Mouse (Mus musculus) embryonic facial prominence, embryonic 14.5 days (tissue): ENCODE data around the gene Klf14. TPM values are rescaled to one million over a fixed set of nuclear protein-coding genes. Genes with fewer than 3 reads are reported as not detected.
A peak's percentile ranks its signal among the peaks of the same experiment; 100 is the strongest.

Experiments
- ATAC-seq: fragments of 200-750 bp; cut with Nextera tagmentation; 2 replicates; pipeline ENCODE4 v1.8.0; 2017; ENCODE audit warnings: low read depth, moderate number of reproducible peaks, moderate TSS enrichment
- DNase-seq: peaks from one replicate; pipeline ENCODE4 v3.0.0-alpha.2; 2015; ENCODE audit warnings: low spot score
- H3K27ac ChIP-seq: fragments of 300-500 bp; sonication (generic); replicated peaks from 2 replicates; pipeline ENCODE4 v1.5.1; 2014; ENCODE audit warnings: low read depth, mild to moderate bottlenecking, low read length, moderate library complexity
- H3K27me3 ChIP-seq: fragments of 300-500 bp; sonication (generic); replicated peaks from 2 replicates; pipeline ENCODE4 v1.6.1; 2014; ENCODE audit warnings: low read length; ENCODE audit not compliant: control insufficient read depth, insufficient read depth
- H3K36me3 ChIP-seq: fragments of 300-500 bp; sonication (generic); 2 replicates; pipeline ENCODE4 v1.6.1; 2014; ENCODE audit warnings: low read length, mixed read lengths; ENCODE audit not compliant: control insufficient read depth, insufficient read depth
- H3K4me1 ChIP-seq: fragments of 300-500 bp; sonication (generic); 2 replicates; pipeline ENCODE4 v1.6.1; 2014; ENCODE audit warnings: antibody characterized with exemption, low read length; ENCODE audit not compliant: control insufficient read depth, insufficient read depth
- H3K4me2 ChIP-seq: fragments of 300-500 bp; sonication (generic); 2 replicates; pipeline ENCODE4 v1.6.1; 2014; ENCODE audit warnings: low read depth, mild to moderate bottlenecking, low read length, moderate library complexity, mixed read lengths
- H3K4me3 ChIP-seq: fragments of 300-500 bp; sonication (generic); 2 replicates; pipeline ENCODE4 v1.5.1; 2014; ENCODE audit warnings: low read depth, mild to moderate bottlenecking, low read length
- H3K9ac ChIP-seq: fragments of 300-500 bp; sonication (generic); 2 replicates; pipeline ENCODE4 v1.6.1; 2014; ENCODE audit warnings: low read depth, mild to moderate bottlenecking, low read length, moderate library complexity, mixed read lengths
- H3K9me3 ChIP-seq: fragments of 300-500 bp; sonication (generic); 2 replicates; pipeline ENCODE4 v1.6.1; 2016; ENCODE audit warnings: low read length; ENCODE audit not compliant: control insufficient read depth
- WGBS: fragments of 180-500 bp; shearing (Covaris S2); extraction: QIAGEN DNeasy Blood & Tissue Kit; methylation state at CpG from one replicate; pipeline ENCODE4 v1.1.7; 2014; 5-methylcytosine and 5-hydroxymethylcytosine counted together
- polyA plus RNA-seq: library from polyadenylated mRNA; unstranded; fragments of >200 nt; fragmentation: Nextera tagmentation; extraction: Ambion mirVana; gene quantifications from 2 replicates; pipeline ENCODE4 v1.2.1, GENCODE M21; 2014

Klf14 gene
- 15.0 and 18.6 TPM in 2 replicates for polyA plus RNA-seq

- ATAC-seq (peak; percentile 63; the same call in 1 of the 2 replicates), DNase-seq (peak; percentile 73)
- H3K27me3 ChIP-seq = peaks cover 60% of the 10 kb centered on the region
- H3K4me3 ChIP-seq = peak within 1 kb of the TSS; percentile 61
- peak within 1 kb of the TSS; percentile 73 for H3K4me2 ChIP-seq
- peak within 1 kb of the TSS; percentile 70 for H3K27ac ChIP-seq
- H3K4me1 ChIP-seq = no peaks in the 10 kb centered on the region
- WGBS = under 1% methylated on average over 63 of the region's 75 CpGs
- peaks cover 40% of the 10 kb centered on the region for H3K9me3 ChIP-seq
- H3K9ac ChIP-seq = peak within 1 kb of the TSS; percentile 62
- no peaks in the 10 kb centered on the region; the same call in 1 of the 2 replicates for H3K36me3 ChIP-seq
These were observed at the start of gene Klf14 for GRCm38 (mm10) chr6:30958736-30959540. Gene Klf14, minus strand, starts transcription at chr6:30959078.

- H3K27ac ChIP-seq = 0 out of 2 replicates have a peak overlapping the region, but pooled peaks have one; percentile 25
- 56% methylated on average over 6 of the region's 6 CpGs for WGBS
- peaks cover 6% of the 10 kb centered on the region; the same call in 1 of the 2 replicates for H3K4me1 ChIP-seq
- H3K4me3 ChIP-seq = no peak overlapping the region
- no peaks in the 10 kb centered on the region for H3K36me3 ChIP-seq
- H3K9ac ChIP-seq = no peak overlapping the region
- peak; percentile 17 for DNase-seq
- no peak overlapping the region for H3K4me2 ChIP-seq
- no peaks in the 10 kb centered on the region for H3K27me3 ChIP-seq
- no peak for ATAC-seq
- H3K9me3 ChIP-seq = no peaks in the 10 kb centered on the region
These were observed 47.3 kb upstream of the Klf14 start for GRCm38 (mm10) chr6:31006111-31006600.

DNA sequence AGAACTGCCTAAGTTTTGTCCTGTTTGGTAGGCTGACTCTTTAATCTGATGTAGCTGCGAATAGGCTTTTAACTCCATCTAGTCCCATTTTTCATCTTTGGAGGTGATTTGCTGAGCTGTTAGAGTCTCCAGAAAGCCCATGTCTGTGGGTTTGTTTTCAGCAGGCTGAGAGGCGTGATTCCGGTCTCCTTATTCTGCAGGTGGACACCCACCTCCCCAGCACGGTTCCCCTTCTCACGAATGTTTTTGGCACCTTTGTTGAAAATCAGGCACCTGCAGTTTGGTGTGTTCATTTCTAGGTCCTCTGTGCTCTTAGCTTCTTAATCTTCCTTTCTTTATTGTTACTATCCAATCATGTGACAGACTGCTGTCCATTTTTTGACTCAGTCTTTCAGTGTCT is 27.5 kb upstream of the Klf14 start:
- H3K27me3 ChIP-seq = no peaks in the 10 kb centered on the region
- WGBS = 79% methylated on average over 5 of the region's 5 CpGs
- H3K4me1 ChIP-seq = no peaks in the 10 kb centered on the region
- no peak overlapping the region for H3K4me2 ChIP-seq
- H3K9ac ChIP-seq = no peak overlapping the region
- no peak overlapping the region for H3K27ac ChIP-seq
- H3K4me3 ChIP-seq = no peak overlapping the region
- ATAC-seq (no peak), DNase-seq (no peak)
- H3K36me3 ChIP-seq = no peaks in the 10 kb centered on the region
- peaks cover 6% of the 10 kb centered on the region; the same call in 1 of the 2 replicates for H3K9me3 ChIP-seq

DNA sequence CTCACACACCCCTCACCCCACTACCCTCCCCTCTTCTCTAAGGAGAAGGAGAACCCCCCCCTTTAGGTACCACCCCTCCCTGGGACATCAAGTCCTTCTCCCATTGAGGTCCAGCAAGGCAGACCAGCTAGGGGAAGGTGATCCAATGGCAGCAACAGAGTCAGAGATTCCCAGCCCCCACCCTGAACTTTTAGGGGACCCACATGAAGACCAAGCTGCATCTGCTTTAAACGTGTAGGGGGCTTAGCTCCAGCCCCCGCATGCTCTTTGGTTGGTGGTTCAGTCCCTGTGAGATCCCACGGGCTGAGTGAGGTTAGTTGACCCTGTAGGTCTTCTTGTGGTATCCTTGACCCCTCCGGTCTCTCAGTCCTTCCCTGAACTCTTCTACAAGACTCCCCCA is 24.1 kb upstream of the Klf14 start:
- 64% methylated on average over 4 of the region's 4 CpGs for WGBS
- Histone ChIP-seq H3K9me3 (no peaks in the 10 kb centered on the region), H3K4me3 (no peak overlapping the region), H3K4me2 (no peak overlapping the region), H3K27me3 (no peaks in the 10 kb centered on the region), H3K4me1 (no peaks in the 10 kb centered on the region), H3K36me3 (no peaks in the 10 kb centered on the region), H3K27ac (no peak overlapping the region; the same call in 1 of the 2 replicates), H3K9ac (0 out of 2 replicates have a peak overlapping the region, but pooled peaks have one; percentile 8)
- ATAC-seq (no peak), DNase-seq (no peak)

GRCm38 (mm10) chr6:30982372-30982980 is 23.6 kb upstream of the Klf14 start:
- Histone ChIP-seq H3K27me3 (no peaks in the 10 kb centered on the region), H3K27ac (peak overlapping the region; percentile 61), H3K36me3 (no peaks in the 10 kb centered on the region), H3K4me2 (peak overlapping the region; percentile 55), H3K9ac (peak overlapping the region; percentile 54), H3K4me1 (no peaks in the 10 kb centered on the region), H3K9me3 (no peaks in the 10 kb centered on the region), H3K4me3 (peak overlapping the region; percentile 32)
- no peak for ATAC-seq
- 8% methylated on average over 13 of the region's 13 CpGs for WGBS
- peak; percentile 67 for DNase-seq

DNA sequence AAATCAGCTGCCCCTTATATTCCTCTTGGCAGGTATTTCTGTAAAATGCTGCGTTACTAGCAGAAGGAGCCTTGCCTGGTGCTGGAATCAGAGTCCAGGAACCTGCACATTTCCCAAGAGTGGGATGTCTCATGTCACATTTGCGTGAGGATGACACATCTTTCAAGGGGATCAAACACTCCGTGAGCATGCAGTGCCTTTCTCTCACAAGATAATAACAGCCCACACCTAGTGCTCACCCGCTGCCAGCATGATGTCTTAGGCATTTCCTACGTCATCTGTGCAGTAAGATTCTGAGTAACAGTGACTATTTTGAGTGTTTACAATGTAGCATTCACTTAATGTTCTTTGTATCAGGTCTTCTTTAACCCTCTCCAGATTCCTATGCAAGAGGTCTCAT is 22.5 kb upstream of the Klf14 start:
- H3K9ac ChIP-seq = no peak overlapping the region
- H3K4me2 ChIP-seq = no peak overlapping the region
- H3K27me3 ChIP-seq = no peaks in the 10 kb centered on the region
- no peak overlapping the region for H3K4me3 ChIP-seq
- H3K4me1 ChIP-seq = no peaks in the 10 kb centered on the region
- H3K9me3 ChIP-seq = no peaks in the 10 kb centered on the region
- ATAC-seq (no peak), DNase-seq (no peak)
- H3K36me3 ChIP-seq = no peaks in the 10 kb centered on the region
- WGBS = 79% methylated on average over 5 of the region's 5 CpGs
- no peak overlapping the region for H3K27ac ChIP-seq

DNA sequence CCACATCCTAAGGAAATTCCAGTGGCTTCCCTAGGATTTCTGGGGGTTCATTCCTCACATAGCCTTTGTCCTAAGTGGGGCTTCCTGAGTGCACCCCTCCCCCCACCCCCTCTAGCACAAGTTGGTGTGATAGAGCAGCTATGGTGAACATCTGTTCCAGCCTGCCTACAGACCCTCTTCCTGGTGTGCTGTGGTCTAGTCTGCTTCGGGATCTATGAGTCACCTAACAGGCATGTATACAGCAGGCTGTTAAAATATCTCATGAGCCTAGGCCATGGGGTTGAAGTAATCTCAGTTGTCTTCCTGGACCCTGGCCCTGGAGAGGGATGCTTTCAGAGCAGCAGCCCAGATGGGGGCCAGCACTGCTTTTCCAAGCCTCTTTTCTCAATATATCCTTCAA is 19.7 kb upstream of the Klf14 start:
- H3K27me3 ChIP-seq = no peaks in the 10 kb centered on the region
- H3K9ac ChIP-seq = no peak overlapping the region
- no peak overlapping the region for H3K4me2 ChIP-seq
- DNase-seq (no peak), ATAC-seq (no peak)
- no peaks in the 10 kb centered on the region for H3K36me3 ChIP-seq
- no peaks in the 10 kb centered on the region for H3K9me3 ChIP-seq
- no peak overlapping the region for H3K4me3 ChIP-seq
- H3K4me1 ChIP-seq = no peaks in the 10 kb centered on the region
- 63% methylated on average over 1 of the region's 1 CpGs for WGBS
- no peak overlapping the region for H3K27ac ChIP-seq

DNA sequence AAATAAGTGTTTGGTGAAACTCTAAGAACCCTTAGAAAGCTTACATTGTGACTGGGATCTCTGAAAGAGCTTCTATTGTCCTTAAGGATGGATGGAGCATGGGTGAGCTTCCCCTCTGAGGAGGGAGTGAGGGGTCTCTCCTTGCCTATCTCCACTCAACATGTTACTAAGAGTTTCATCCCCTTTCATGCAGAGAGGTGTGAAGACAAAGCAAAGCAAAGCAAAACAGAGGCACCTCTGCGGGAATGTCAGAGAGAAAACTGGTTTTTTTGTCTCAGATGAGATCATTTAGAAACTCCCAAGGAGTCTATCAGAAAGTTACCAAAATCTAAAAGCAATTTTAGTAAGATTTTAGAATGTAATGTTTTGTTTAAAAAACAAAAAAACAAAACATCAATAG is 13.2 kb upstream of the Klf14 start:
- Histone ChIP-seq H3K27ac (no peak overlapping the region), H3K9ac (no peak overlapping the region), H3K4me2 (no peak overlapping the region), H3K36me3 (no peaks in the 10 kb centered on the region), H3K4me3 (no peak overlapping the region), H3K27me3 (no peaks in the 10 kb centered on the region), H3K4me1 (no peaks in the 10 kb centered on the region), H3K9me3 (no peaks in the 10 kb centered on the region)
- ATAC-seq = no peak
- WGBS = 89% methylated on average over 1 of the region's 1 CpGs
- DNase-seq = no peak
